Mouse (Mus musculus) mouse embryonic stem cell (cell line): ENCODE measurements around the gene Pon1.

Experiments used
- in situ Hi-C, 2 experiments: fragments of 300-500 bp; cut with MboI; formaldehyde crosslinking; loops; 1 replicate in 1 of 2; 3 replicates in 1 of 2; pipeline ENCODE4 v1.14.3; 2019 to 2020; ENCODE audit warnings: low sequenced_read_pairs in 2 of 2, low pct_unique_long_range_greater_than_20kb in 1 of 2, mixed read lengths in 1 of 2; ENCODE audit not compliant: unreplicated experiment in 1 of 2

Gene Pon1

DNA sequence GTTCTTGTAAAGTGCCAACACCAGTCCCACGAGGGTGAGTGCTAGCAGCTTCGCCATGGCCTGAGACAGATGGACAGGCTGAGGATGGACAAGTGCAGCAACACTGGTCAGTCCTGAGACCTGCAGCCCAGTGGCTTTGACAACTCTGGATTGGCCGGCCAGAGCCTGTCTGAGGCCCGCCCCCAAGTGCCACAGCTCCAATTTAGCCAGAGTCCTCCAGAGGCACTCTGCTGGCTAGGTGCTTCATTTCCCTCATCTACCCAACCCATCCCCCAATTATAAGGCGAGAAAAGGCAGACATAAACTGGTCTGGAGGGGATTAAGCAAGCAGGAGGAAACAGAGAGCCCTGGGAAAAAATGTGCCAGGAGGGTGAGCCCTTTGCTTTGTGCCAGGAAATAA, at the start of gene Pon1:
Pon1 (minus strand) TSS at position 254 of the 400 bp plus-strand sequence.
- in situ Hi-C loops: no loop called here

- in situ Hi-C loops: loop anchor here in 1 of 2 experiments (10.0 kb wide), 1 partner anchor 146 kb away; the partner anchor contains the start of gene Asb4
Measured at GRCm38 (mm10) chr6:5238799-5239198, 45.1 kb upstream of the Pon1 start.

DNA sequence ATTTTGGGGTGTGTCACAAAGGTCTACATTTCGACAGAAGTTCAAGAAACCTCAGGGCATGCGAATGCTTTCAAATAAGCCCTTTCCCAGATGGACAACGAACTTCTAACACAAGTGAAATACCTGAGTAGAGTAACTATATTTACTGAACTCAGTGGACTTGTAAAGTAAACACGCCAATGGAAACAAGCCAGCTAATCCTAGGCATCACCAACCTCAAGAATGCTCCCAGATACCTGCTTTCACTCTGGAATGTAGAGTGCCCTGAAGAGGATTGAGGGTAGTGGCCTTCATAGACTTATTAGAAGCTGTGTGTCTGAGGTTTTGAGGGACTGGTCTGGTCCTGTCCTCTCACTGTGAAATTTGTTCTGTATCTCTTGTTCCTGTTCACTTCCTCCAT, 43.8 kb upstream of the Pon1 start:
- in situ Hi-C loops: loop anchor here in 1 of 2 experiments (10.0 kb wide), 1 partner anchor 147 kb away; the partner anchor contains the start of gene Asb4

DNA sequence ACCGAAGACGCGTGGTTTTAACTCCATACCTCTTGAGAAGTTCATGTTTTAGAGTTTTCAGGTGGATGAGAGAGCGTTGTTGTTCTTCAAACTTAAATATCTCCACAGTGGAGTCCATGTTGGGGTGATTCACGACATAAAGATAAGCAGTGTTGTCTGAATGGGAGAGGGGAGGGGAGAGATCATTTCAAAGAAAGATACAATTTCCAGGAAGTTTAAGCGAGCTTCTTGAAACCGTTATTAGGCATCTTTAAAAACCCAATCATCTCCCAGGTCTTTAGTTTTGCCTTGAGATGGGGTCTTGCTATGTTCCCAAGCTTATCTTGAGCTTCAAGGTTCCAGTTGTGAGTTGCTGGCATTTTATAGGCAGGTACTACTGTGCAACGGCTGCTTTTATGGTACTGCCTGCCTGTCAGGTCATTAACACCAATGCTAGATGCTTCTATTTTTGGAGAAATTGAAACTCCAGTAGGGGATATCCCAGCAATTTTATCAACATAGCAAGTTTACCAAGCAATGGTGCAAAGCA, 43.2 kb upstream of the Pon1 start:
- in situ Hi-C loops: loop anchor here in 1 of 2 experiments (10.0 kb wide), 1 partner anchor 148 kb away; the partner anchor contains the start of gene Asb4

DNA sequence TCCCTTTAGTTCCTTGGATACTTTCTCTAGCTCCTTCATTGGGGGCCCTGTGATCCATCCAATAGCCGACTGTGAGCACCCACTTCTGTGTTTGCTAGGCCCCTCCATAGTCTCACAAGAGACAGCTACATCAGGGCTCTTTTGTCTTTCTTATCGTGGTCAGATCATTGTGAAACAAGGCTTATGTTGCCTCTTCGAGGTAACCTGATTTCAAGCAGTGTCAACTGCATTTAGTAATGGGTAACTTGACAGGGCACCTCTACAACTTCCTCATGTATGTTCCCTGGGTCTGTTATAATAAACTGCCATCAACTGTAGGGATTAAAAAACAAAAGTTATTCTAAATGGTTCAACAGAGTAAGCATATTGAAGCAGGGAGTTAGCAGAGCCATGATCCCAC, 40.8 kb upstream of the Pon1 start:
- in situ Hi-C loops: loop anchor here in 1 of 2 experiments (10.0 kb wide), 1 partner anchor 150 kb away; the partner anchor contains the start of gene Asb4

DNA sequence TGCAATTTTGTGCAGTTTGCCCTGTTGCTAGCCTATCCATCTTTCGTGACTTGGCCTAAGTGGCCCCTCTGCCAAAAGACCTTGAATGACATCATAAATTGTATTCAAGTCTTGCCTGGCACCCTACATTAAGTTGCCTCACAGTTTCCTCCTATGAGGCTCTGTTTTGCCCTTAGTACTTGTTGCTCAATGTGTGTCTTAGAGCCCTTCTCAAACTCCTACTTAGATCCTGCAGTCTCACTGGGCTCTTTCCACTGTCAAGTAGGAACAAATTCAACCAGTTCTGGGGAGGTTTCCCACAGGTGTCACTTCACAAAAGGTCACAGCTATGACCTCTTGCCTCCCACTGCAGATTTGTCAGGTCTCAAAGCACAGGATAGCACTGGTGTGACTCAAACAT, 40.1 kb upstream of the Pon1 start:
- in situ Hi-C loops: loop anchor here in 1 of 2 experiments (10.0 kb wide), 1 partner anchor 151 kb away; the partner anchor contains the start of gene Asb4

DNA sequence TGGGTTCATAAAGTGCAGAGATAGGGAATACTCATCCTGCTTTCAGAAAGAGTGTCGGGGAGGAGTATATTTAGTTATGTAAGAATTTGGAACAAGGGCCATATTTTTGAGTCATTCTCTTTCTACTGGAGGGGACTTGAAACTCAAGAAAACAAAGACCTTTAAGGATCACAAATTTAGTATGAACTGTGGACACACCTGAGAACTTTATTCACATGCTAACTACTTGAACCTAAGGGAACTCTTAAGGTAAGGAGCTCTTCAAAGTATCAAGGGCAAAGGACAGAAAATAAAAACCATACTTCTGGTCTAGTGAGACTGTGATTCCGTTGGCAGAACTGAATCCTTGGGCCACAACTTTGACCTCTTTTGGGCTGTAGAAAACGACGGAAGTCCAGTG, 38.3 kb upstream of the Pon1 start:
- in situ Hi-C loops: loop anchor here in 1 of 2 experiments (10.0 kb wide), 1 partner anchor 153 kb away; the partner anchor contains the start of gene Asb4

DNA sequence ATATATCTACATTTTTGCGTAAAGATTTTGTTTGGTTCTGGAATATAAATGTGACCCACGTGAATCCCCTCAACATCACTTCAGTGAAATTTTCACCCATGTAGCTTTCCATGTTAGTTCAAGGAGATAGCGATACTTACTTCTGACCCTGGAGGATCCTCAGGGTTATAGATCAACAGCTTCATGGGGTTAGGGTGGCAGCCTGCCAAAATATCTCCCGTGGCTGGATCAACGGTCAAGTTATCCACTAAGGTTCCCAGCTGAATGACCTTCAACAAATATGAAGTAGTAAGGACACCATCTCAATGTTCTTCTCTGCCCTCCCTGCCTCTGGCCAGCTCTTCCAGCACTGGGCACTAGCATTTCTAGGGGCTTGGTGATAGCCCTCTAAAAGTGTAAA, 36.5 kb upstream of the Pon1 start:
- in situ Hi-C loops: loop anchor here in 1 of 2 experiments (10.0 kb wide), 1 partner anchor 155 kb away; the partner anchor contains the start of gene Asb4

DNA sequence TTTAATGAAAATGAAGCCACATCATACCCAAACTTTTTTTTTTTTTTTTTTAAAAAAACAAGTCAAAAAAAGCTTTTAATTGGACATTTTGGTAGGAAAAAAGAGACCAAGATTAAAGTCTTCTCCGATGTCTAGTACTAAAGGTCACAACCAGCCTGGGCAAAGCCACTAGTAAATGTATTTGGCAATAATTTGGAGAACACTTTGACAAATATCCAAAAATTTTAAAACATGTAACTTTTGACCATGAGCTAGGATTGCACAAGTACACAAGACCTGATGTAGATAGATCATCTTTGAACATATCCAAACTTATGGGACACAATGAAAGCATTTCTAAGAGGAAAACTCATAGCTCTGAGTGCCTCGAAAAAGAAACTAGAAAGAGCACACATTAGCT, 29.8 kb upstream of the Pon1 start:
- in situ Hi-C loops: loop anchor here in 1 of 2 experiments (25.0 kb wide), 1 partner anchor 164 kb away; the partner anchor contains the start of gene Asb4

DNA sequence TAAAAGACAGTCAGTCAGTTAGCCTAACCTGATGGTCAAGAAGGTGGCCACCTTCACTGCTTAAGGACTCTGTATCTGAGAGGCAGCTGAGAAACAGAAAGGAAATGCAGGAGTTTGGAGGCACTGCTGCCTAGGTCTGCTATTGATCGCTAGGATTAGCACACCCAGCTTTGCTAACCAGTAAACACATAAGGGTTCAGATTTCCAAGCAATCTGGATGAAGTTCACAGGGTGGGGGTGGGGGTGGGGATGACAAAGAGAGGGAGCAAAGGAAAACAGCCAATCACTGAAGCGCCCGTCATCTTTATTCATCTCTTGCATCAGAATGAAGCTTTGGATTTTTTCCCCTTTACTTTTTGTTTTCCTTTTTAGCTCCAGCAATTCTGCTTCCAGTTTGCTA, 28.3 kb upstream of the Pon1 start:
- in situ Hi-C loops: loop anchor here in 1 of 2 experiments (25.0 kb wide), 1 partner anchor 165 kb away; the partner anchor contains the start of gene Asb4

GRCm38 (mm10) chr6:5218190-5218589, 24.4 kb upstream of the Pon1 start:
- in situ Hi-C loops: loop anchor here in 1 of 2 experiments (25.0 kb wide), 1 partner anchor 169 kb away; the partner anchor contains the start of gene Asb4

GRCm38 (mm10) chr6:5207817-5208216, 14.1 kb upstream of the Pon1 start:
- in situ Hi-C loops: loop anchor here in 1 of 2 experiments (25.0 kb wide), 1 partner anchor 179 kb away; the partner anchor contains the start of gene Asb4

DNA sequence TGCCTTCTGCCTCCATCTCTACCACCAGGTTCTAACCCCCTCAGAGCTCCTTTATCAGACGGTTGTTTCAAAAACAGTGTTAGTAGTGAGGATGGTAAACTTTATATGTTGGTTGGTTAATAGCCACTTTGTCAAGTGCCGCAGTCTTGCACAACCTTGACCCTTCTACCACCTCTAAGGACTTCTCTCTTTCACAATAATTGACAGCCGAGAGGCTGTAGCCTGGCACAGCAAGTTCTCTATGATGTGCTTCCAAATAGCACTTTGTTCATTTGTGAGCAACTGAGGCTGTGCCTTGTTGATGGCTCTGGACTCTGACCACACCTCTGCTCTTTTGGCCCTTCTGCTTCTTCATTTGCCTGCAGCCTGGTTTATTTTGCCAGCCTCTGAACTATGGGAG, 6.2 kb upstream of the Pon1 start:
- in situ Hi-C loops: loop anchor here in 1 of 2 experiments (25.0 kb wide), 1 partner anchor 187 kb away; the partner anchor contains the start of gene Asb4

DNA sequence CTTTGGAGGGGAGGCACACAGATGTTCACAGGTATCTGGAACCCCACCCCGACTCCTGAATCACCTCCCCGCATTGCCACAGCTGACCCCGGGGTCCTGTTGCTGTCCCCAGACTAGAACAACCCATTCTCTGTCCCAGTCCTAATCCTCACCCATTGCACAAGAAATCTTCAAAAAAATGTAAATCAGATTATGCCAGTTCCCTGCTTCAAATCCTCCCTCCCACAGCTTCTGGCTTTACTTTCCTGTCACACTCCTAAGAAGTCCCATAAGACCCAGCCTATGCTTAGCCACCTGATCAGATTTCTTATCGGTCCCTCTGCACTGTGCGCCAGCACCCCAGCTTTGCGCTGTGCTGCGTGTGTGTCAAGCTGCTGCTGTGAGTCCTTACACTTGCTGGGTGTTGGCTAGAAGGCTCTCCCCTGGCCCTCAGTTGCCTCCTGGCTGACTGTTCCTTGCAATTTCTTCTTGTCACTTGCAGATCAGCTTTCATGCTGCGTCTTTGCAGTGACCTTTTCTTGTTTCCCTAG, 5.7 kb upstream of the Pon1 start:
- in situ Hi-C loops: no loop called here

DNA sequence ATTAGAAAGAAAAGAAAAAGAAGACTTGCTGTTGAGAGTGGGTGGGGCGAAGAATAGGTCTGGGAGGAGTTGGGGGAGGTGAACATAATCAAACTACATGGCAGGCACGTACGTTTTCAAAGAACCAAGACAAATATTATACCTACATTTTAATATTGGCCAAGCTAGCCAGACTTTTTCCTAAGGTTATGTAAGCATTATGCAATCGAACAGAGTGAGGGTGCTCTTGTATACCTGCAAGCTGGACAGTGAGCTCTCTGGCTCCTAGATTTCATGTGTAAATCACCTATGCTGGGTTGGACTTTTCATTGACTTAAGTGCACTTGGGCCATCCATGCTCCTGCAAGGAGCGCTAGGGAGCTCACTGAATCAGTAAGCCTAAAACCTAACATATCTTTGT, 4.8 kb upstream of the Pon1 start:
- in situ Hi-C loops: no loop called here

- in situ Hi-C loops: no loop called here
Measured at GRCm38 (mm10) chr6:5190761-5191160, 3.0 kb downstream of the Pon1 start.

- in situ Hi-C loops: no loop called here
Measured at GRCm38 (mm10) chr6:5189507-5189906, 4.2 kb downstream of the Pon1 start.

DNA sequence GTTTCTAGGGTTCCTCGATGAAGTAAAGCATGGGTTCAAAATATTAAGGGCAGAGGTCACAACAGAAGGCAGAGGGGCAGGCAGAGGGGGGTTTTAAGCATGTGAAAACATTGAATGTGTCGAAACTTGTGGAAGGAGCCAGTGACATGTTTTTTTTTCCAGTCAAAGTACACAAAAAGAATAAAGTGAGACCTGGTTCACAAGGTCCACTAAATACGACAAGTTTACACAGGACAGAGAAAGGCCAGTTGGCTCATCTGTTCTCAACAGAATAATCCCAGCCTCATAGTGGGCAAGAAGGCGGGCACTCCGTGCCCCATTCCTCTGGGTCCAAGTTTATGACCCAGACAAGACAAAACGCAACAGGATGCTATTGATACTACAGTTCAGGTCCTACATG, 4.8 kb downstream of the Pon1 start:
- in situ Hi-C loops: no loop called here

- in situ Hi-C loops: no loop called here
Measured at GRCm38 (mm10) chr6:5188036-5188435, 5.7 kb downstream of the Pon1 start.

DNA sequence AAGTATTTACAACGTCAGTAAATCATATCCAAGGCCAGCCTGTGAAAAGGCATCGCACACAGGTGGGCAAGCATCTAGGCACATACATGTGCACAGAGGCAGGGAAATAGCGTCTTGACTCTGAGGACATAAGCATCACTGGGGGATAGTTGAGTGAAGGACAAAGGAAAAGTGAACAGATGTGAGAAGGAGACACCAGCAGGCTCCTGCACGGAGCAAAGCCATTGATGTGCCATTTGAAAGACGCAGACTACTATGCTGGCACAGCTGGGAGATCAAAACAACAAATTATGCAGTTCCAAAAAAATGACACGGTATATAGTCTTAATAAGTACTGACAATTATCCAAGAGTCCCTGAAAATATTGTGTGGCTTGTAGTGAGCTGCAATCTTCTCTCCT, 6.2 kb downstream of the Pon1 start:
- in situ Hi-C loops: no loop called here
